Mouse (Mus musculus) limb, embryonic 12.5 days (tissue): ENCODE measurements around the gene Cadps. TPM values are rescaled to one million over a fixed set of nuclear protein-coding genes. Genes with fewer than 3 reads are reported as not detected.

ENCODE experiments used
- ATAC-seq: fragments of 200-750 bp; cut with Nextera tagmentation; 2 replicates; pipeline ENCODE4 v1.8.0; 2017; ENCODE audit warnings: low read depth, moderate TSS enrichment; ENCODE audit not compliant: insufficient number of reproducible peaks, insufficient read depth, low FRiP score, low TSS enrichment
- H3K27ac ChIP-seq: fragments of 300-500 bp; sonication (generic); 2 replicates; pipeline ENCODE4 v1.5.1; 2016; ENCODE audit warnings: mild to moderate bottlenecking, moderate library complexity
- H3K27me3 ChIP-seq: fragments of 300-500 bp; sonication (generic); 2 replicates; pipeline ENCODE4 v1.6.1; 2016; ENCODE audit warnings: mild to moderate bottlenecking, moderate library complexity
- H3K36me3 ChIP-seq: fragments of 300-500 bp; sonication (generic); 2 replicates; pipeline ENCODE4 v1.6.1; 2016; ENCODE audit warnings: mild to moderate bottlenecking, moderate library complexity
- H3K4me1 ChIP-seq: fragments of 300-500 bp; sonication (generic); replicated peaks from 2 replicates; pipeline ENCODE4 v1.6.1; 2016
- H3K4me2 ChIP-seq: fragments of 300-500 bp; sonication (generic); 2 replicates; pipeline ENCODE4 v1.6.1; 2016; ENCODE audit warnings: mild to moderate bottlenecking, moderate library complexity
- H3K4me3 ChIP-seq: fragments of 300-500 bp; sonication (generic); replicated peaks from 2 replicates; pipeline ENCODE4 v1.5.1; 2016; ENCODE audit warnings: mild to moderate bottlenecking
- H3K9ac ChIP-seq: fragments of 300-500 bp; sonication (generic); replicated peaks from 2 replicates; pipeline ENCODE4 v1.6.1; 2016; ENCODE audit warnings: mild to moderate bottlenecking, moderate library complexity
- H3K9me3 ChIP-seq: fragments of 300-500 bp; sonication (generic); 2 replicates; pipeline ENCODE4 v1.6.1; 2016; ENCODE audit warnings: mild to moderate bottlenecking, moderate library complexity
- WGBS: fragments of 180-500 bp; shearing (Covaris S2); methylation state at CpG from one replicate; pipeline ENCODE4 v1.1.7; 2016; 5-methylcytosine and 5-hydroxymethylcytosine counted together
- polyA plus RNA-seq: library from polyadenylated mRNA; unstranded; fragments of >200 nt; fragmentation: Nextera tagmentation; extraction: Ambion mirVana; gene quantifications from 2 replicates; pipeline ENCODE4 v1.2.1, GENCODE M21; 2016

Gene Cadps
- polyA plus RNA-seq, 1 experiment from 2014 or later = 1.1 TPM

GRCm38 (mm10) chr14:12504191-12504947 is 318.5 kb downstream of the Cadps start:
- Histone ChIP-seq H3K4me1 (no peaks in the 10 kb centered on the region), H3K27ac (no peak overlapping the region), H3K4me3 (no peak overlapping the region), H3K36me3 (no peaks in the 10 kb centered on the region), H3K4me2 (no peak overlapping the region), H3K9ac (no peak overlapping the region), H3K27me3 (no peaks in the 10 kb centered on the region), H3K9me3 (no peaks in the 10 kb centered on the region)
- no peak for ATAC-seq
- WGBS = 83% methylated on average over 12 of the region's 12 CpGs

- no peaks in the 10 kb centered on the region for H3K36me3 ChIP-seq
- no peak overlapping the region for H3K9ac ChIP-seq
- ATAC-seq = no peak
- no peak overlapping the region for H3K4me2 ChIP-seq
- no peak overlapping the region for H3K27ac ChIP-seq
- H3K9me3 ChIP-seq = no peaks in the 10 kb centered on the region
- H3K4me1 ChIP-seq = peaks cover 6% of the 10 kb centered on the region; the same call in 1 of the 2 replicates
- WGBS = 81% methylated on average over 4 of the region's 4 CpGs
- H3K27me3 ChIP-seq = no peaks in the 10 kb centered on the region
- H3K4me3 ChIP-seq = no peak overlapping the region
Observed at GRCm38 (mm10) chr14:12462206-12462605, 360.7 kb downstream of the Cadps start.

- Histone ChIP-seq H3K36me3 (no peaks in the 10 kb centered on the region), H3K4me3 (no peak overlapping the region), H3K27me3 (no peaks in the 10 kb centered on the region), H3K4me2 (no peak overlapping the region), H3K9me3 (no peaks in the 10 kb centered on the region), H3K4me1 (peaks cover 6% of the 10 kb centered on the region; the same call in 1 of the 2 replicates), H3K9ac (no peak overlapping the region), H3K27ac (no peak overlapping the region)
- no peak for ATAC-seq
- WGBS = 62% methylated on average over 7 of the region's 7 CpGs
Observed at GRCm38 (mm10) chr14:12459700-12460099, 363.2 kb downstream of the Cadps start.

DNA sequence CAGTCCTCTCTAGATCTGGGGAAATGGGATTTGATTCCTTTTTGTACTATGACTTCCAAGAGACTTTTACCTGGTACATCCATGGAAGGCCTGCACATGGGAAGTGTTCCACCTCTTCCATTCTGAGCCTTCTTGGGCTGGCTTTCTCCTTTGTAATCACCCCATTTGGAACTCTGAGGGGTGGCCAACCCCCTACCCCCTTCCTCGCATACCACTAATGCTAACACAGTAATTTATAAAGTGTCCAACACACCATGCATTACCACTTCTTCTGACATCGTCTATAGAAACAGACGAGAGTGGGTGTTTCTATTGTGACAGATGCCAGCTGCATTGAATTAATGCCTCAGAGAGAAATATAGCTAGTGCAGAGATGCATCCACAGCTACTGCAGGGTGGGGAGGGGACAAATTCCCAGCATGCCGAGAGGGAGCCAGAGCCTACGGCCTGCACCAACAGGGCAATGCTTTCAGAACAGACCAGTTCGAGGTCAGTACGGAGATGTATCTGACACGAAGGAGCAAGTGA is 367.8 kb downstream of the Cadps start:
- no peaks in the 10 kb centered on the region for H3K27me3 ChIP-seq
- peaks cover 4% of the 10 kb centered on the region; the same call in 1 of the 2 replicates for H3K4me1 ChIP-seq
- H3K9ac ChIP-seq = no peak overlapping the region
- WGBS = 43% methylated on average over 8 of the region's 8 CpGs
- no peak overlapping the region for H3K4me3 ChIP-seq
- no peaks in the 10 kb centered on the region for H3K36me3 ChIP-seq
- H3K9me3 ChIP-seq = no peaks in the 10 kb centered on the region
- no peak for ATAC-seq
- H3K4me2 ChIP-seq = no peak overlapping the region
- no peak overlapping the region for H3K27ac ChIP-seq

DNA sequence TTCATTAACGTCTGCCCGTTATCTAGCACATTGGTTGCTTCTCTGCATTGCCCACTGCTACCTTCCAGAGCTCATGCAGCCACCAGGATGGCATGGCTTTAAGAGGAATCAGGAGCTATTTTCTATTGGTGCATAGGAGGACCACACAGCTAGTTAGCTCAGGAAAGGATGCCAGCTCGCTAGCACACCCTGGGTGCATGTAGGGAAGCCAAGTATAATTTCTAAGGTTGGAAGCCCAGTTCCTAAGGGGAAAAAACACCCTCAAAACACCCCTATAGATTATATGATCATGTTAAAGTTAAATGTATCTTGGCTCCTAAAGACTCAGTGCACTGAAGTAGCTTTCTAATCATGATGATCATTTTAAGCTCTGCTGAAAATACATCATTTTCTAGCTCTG is 372.1 kb downstream of the Cadps start:
- H3K27me3 ChIP-seq = no peaks in the 10 kb centered on the region
- H3K4me3 ChIP-seq = no peak overlapping the region
- H3K27ac ChIP-seq = no peak overlapping the region
- H3K4me1 ChIP-seq = no peaks in the 10 kb centered on the region
- no peak for ATAC-seq
- no peak overlapping the region for H3K9ac ChIP-seq
- H3K36me3 ChIP-seq = no peaks in the 10 kb centered on the region
- H3K4me2 ChIP-seq = no peak overlapping the region
- 61% methylated on average over 3 of the region's 3 CpGs for WGBS
- H3K9me3 ChIP-seq = no peaks in the 10 kb centered on the region

- Histone ChIP-seq H3K9me3 (no peaks in the 10 kb centered on the region), H3K4me1 (no peaks in the 10 kb centered on the region), H3K36me3 (no peaks in the 10 kb centered on the region), H3K9ac (no peak overlapping the region), H3K4me3 (no peak overlapping the region), H3K27me3 (no peaks in the 10 kb centered on the region), H3K27ac (no peak overlapping the region), H3K4me2 (no peak overlapping the region)
- 89% methylated on average over 6 of the region's 6 CpGs for WGBS
- ATAC-seq = no peak
Observed at GRCm38 (mm10) chr14:12448883-12449282, 374.0 kb downstream of the Cadps start.

DNA sequence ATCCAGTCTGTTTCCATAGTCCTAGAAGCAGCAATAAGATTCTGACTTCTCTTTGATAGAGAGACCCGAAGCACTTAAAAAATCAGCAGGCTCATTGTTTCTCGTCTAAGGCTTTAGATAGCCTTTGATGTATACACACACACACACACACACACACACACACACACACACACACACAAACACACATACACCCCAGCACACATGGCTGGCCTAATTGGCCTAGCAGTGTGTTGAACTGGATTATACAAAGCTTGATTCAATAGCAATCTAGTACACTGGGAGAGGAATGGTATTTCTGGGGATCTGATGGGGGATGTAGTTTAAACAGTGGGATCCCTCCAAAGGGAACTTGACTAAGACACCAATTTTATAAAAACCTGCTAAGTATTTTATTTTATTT is 381.9 kb downstream of the Cadps start:
- ATAC-seq = no peak
- no peaks in the 10 kb centered on the region for H3K36me3 ChIP-seq
- H3K4me2 ChIP-seq = no peak overlapping the region
- 38% methylated on average over 2 of the region's 2 CpGs for WGBS
- no peaks in the 10 kb centered on the region for H3K9me3 ChIP-seq
- no peak overlapping the region for H3K27ac ChIP-seq
- no peak overlapping the region for H3K4me3 ChIP-seq
- H3K4me1 ChIP-seq = peaks cover 8% of the 10 kb centered on the region; the same call in 1 of the 2 replicates
- H3K9ac ChIP-seq = no peak overlapping the region
- no peaks in the 10 kb centered on the region for H3K27me3 ChIP-seq

DNA sequence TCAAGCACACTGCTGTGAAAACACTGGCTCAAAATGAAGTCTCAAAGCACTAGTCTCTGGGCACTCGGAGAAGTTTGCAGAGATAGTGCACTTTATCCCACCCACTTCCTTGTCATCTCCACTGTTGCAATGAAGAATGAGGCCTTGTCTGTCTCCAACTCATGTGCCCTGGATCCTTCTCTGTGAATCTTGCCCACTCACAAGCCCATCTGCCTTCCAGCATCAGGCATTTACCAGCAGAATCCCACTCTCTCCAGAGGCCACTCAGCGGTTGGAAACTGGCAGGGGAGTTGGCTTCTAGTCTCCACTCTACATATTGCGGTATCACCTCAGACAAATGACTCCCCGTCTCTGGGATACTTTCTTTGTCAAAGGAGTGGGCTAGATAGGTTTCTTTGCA is 384.9 kb downstream of the Cadps start:
- H3K36me3 ChIP-seq = no peaks in the 10 kb centered on the region
- no peaks in the 10 kb centered on the region for H3K27me3 ChIP-seq
- H3K9ac ChIP-seq = no peak overlapping the region
- no peak overlapping the region for H3K4me3 ChIP-seq
- no peak overlapping the region for H3K4me2 ChIP-seq
- no peak for ATAC-seq
- no peaks in the 10 kb centered on the region for H3K9me3 ChIP-seq
- H3K27ac ChIP-seq = no peak overlapping the region
- H3K4me1 ChIP-seq = peaks cover 8% of the 10 kb centered on the region; the same call in 1 of the 2 replicates
- 88% methylated on average over 4 of the region's 4 CpGs for WGBS

DNA sequence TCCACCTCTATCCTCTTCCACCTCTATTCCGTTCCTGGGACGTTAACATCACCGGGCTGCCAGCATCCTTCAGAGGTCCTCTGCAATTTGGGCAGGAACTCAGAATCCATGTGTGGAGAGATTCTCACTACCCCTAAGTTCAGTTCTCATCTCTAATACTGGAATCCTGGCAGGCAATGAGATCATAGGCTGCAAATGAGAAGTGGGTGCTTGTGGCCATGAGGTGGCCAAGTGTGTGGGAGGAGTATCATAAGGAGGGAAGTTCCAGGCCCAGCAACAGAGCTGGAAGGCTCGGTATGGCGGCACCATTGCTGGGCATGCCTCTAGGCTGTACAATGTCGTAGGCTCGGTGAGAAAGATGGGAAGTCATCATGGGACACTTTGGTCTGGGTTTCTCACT is 385.5 kb downstream of the Cadps start:
- Histone ChIP-seq H3K27me3 (no peaks in the 10 kb centered on the region), H3K36me3 (no peaks in the 10 kb centered on the region), H3K9ac (no peak overlapping the region), H3K27ac (no peak overlapping the region), H3K9me3 (no peaks in the 10 kb centered on the region), H3K4me2 (no peak overlapping the region), H3K4me3 (no peak overlapping the region), H3K4me1 (peaks cover 8% of the 10 kb centered on the region; the same call in 1 of the 2 replicates)
- 84% methylated on average over 7 of the region's 7 CpGs for WGBS
- no peak for ATAC-seq

- Histone ChIP-seq H3K4me3 (no peak overlapping the region), H3K36me3 (no peaks in the 10 kb centered on the region), H3K9me3 (no peaks in the 10 kb centered on the region), H3K27me3 (no peaks in the 10 kb centered on the region), H3K4me1 (peaks cover 8% of the 10 kb centered on the region; the same call in 1 of the 2 replicates), H3K9ac (no peak overlapping the region), H3K4me2 (no peak overlapping the region), H3K27ac (no peak overlapping the region)
- WGBS = 91% methylated on average over 14 of the region's 14 CpGs
- ATAC-seq = no peak
Observed at GRCm38 (mm10) chr14:12436903-12437368, 385.9 kb downstream of the Cadps start.

- no peak for ATAC-seq
- Histone ChIP-seq H3K36me3 (no peaks in the 10 kb centered on the region), H3K4me3 (no peak overlapping the region), H3K9me3 (no peaks in the 10 kb centered on the region), H3K27ac (no peak overlapping the region), H3K9ac (no peak overlapping the region), H3K27me3 (no peaks in the 10 kb centered on the region), H3K4me1 (no peaks in the 10 kb centered on the region), H3K4me2 (no peak overlapping the region)
- 83% methylated on average over 8 of the region's 8 CpGs for WGBS
Observed at GRCm38 (mm10) chr14:12428021-12428654, 394.7 kb downstream of the Cadps start.
